Mouse (Mus musculus) megakaryocyte, embryonic 14.5 days (primary cell): ENCODE results near the gene Itpr1. TPM values are rescaled to one million over a fixed set of nuclear protein-coding genes. Genes with fewer than 3 reads are reported as not detected.

Source experiments
- H3K27me3 ChIP-seq: replicated peaks from 2 replicates; pipeline ENCODE3; 2012; ENCODE audit warnings: inconsistent platforms
- H3K36me3 ChIP-seq: replicated peaks from 2 replicates; pipeline ENCODE3; 2012; ENCODE audit warnings: low read length, inconsistent platforms, mixed read lengths
- H3K4me1 ChIP-seq: 2 replicates; pipeline ENCODE4 v1.6.1; 2012; ENCODE audit warnings: inconsistent platforms
- H3K4me3 ChIP-seq: replicated peaks from 2 replicates; pipeline ENCODE3; 2012; ENCODE audit warnings: moderate library complexity, mild to moderate bottlenecking, inconsistent platforms
- H3K9me3 ChIP-seq: 2 replicates; pipeline ENCODE4 v1.6.1; 2012; ENCODE audit warnings: inconsistent platforms
- FLI1 ChIP-seq: IDR thresholded peaks from 2 replicates; pipeline ENCODE4 v1.6.1; 2012; ENCODE audit warnings: low read length, inconsistent platforms, mixed read lengths
- GATA1 ChIP-seq: IDR thresholded peaks from 3 replicates; pipeline ENCODE4 v1.6.1; 2012; ENCODE audit warnings: mixed read lengths, low read length, inconsistent platforms, borderline replicate concordance
- polyA plus RNA-seq: library from polyadenylated mRNA; stranded (reverse); fragments of >175 nt; gene quantifications from 2 replicates; pipeline ENCODE4 v1.2.3, GENCODE M21; 2012; ENCODE audit warnings: low replicate concordance; ENCODE audit not compliant: insufficient read depth

Itpr1 gene
- polyA plus RNA-seq, 1 experiment = 8.3 TPM

DNA sequence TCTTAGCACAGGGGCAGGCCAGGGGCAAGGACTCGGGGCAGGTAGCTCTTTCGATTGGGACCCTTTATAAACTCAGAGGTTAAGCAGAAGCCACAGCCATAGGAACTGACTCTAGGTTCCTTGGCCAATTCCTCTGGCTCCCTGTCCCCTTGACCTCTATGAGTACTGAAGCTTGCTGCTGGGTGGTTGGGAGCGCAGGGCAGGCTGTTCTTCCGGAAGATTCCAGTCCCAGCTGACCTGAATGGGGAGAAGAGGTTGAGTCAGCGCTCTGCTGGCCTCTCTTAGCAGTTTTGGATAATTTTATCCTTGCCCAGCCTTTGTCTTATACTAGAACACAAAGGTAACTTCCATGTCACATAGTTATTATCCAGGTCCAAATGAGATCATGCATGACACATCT is 195.8 kb downstream of the Itpr1 start:
- H3K4me3 ChIP-seq = no peak overlapping the region
- H3K27me3 ChIP-seq = no peaks in the 10 kb centered on the region
- no peak for TF ChIP-seq FLI1
- no peak for TF ChIP-seq GATA1
- no peaks in the 10 kb centered on the region for H3K4me1 ChIP-seq
- no peaks in the 10 kb centered on the region for H3K9me3 ChIP-seq
- H3K36me3 ChIP-seq = peaks cover 99% of the 10 kb centered on the region

DNA sequence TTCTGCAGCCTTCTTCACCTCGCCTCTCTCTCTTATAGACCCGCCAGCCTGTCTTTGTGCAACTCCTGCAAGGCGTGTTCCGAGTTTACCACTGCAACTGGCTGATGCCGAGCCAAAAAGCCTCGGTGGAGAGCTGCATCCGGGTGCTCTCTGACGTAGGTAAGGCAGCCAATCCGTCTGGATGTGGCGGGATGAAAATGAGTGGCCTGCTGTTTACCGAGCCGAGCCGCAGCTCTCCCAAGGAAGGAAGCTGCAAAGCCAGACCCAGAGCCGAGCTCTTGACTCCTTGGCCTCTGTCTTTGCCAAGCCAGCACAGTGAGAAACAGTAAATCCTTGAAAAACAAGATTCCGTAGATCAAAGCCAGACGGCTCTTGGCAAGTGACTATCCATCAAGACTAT is 197.9 kb downstream of the Itpr1 start:
- Histone ChIP-seq H3K27me3 (no peaks in the 10 kb centered on the region), H3K36me3 (peaks cover 99% of the 10 kb centered on the region), H3K4me3 (no peak overlapping the region), H3K9me3 (no peaks in the 10 kb centered on the region), H3K4me1 (no peaks in the 10 kb centered on the region)
- no peak for TF ChIP-seq FLI1
- TF ChIP-seq GATA1 = no peak

DNA sequence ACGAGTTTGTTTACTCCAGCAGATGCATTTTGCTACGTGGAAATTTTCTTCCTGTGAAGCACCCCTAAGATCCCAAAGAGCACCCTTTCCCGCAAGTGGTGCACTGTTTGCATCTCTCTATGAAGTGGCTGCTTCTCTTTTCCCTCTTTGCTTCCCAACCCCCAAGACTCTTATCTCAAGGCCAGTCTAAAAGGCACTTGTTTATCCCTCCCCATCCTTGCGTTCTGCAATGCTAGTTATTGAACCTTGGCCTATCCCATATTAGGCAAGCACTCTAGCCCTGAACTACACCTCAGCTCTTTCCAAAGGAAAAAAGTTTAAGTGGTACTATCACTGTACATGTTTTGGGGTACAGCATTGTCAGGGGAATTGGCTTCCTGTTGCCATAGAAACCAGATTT is 198.3 kb downstream of the Itpr1 start:
- Histone ChIP-seq H3K27me3 (no peaks in the 10 kb centered on the region), H3K36me3 (peaks cover 99% of the 10 kb centered on the region), H3K4me3 (no peak overlapping the region), H3K9me3 (no peaks in the 10 kb centered on the region), H3K4me1 (no peaks in the 10 kb centered on the region)
- TF ChIP-seq FLI1 = no peak
- TF ChIP-seq GATA1 = no peak

DNA sequence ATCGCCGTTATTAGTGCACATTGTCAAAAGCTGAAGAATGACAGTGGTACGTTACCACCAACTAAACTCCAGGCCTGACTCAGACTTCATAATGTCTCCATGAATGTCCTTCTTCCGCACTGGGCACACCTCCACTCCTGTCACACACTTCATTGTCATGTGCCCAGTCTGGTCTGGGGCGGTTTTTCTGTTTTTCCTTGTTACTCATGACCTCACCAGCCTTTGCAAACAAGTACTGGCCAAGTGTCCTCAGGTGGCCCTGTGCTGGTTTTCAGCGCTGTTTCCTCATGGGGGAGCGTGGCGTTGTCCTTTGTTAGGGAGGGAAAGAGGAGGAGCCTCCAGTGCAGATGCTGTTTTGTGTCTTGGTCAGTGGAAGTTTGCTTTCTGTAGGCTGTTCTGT is 200.1 kb downstream of the Itpr1 start:
- Histone ChIP-seq H3K36me3 (peaks cover 99% of the 10 kb centered on the region), H3K9me3 (no peaks in the 10 kb centered on the region), H3K4me3 (no peak overlapping the region), H3K4me1 (no peaks in the 10 kb centered on the region), H3K27me3 (no peaks in the 10 kb centered on the region)
- TF ChIP-seq GATA1 (no peak), FLI1 (no peak)

DNA sequence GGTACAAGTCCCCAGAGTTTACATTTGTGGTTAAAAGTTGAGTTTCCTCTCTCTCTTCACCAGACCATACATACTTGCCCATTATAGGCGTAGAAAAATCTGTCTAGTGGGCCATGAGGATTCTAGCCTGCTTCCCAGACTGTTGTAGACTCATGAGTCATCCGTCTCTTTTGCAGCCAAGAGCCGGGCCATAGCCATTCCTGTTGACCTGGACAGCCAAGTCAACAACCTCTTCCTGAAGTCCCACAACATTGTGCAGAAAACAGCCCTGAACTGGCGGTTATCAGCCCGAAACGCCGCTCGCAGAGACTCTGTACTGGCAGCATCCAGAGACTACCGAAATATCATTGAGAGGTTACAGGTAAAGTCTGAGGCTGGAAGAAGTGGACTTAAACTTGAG is 200.7 kb downstream of the Itpr1 start:
- H3K36me3 ChIP-seq = peaks cover 99% of the 10 kb centered on the region
- no peaks in the 10 kb centered on the region for H3K4me1 ChIP-seq
- H3K9me3 ChIP-seq = no peaks in the 10 kb centered on the region
- H3K4me3 ChIP-seq = no peak overlapping the region
- TF ChIP-seq GATA1 = no peak
- no peaks in the 10 kb centered on the region for H3K27me3 ChIP-seq

DNA sequence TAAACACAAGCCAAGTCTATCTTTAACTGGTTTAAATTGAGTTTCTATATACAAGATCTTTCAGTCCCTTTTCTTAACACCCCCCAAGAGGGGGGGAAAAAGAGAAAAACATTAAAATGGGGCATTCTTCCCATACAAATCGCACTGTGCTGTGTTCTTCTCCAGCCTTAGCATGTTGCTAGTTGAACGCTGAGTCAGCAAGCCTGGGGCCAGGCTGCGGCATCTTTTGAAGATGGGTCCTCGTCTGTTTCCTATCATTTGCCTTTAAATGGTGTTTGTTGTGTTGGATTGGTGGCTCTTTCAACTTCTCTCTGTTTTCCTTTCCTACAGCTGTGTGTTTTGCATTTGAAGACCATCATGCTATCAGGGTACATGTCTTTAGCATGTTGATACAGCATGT is 203.0 kb downstream of the Itpr1 start:
- H3K27me3 ChIP-seq = no peaks in the 10 kb centered on the region

DNA sequence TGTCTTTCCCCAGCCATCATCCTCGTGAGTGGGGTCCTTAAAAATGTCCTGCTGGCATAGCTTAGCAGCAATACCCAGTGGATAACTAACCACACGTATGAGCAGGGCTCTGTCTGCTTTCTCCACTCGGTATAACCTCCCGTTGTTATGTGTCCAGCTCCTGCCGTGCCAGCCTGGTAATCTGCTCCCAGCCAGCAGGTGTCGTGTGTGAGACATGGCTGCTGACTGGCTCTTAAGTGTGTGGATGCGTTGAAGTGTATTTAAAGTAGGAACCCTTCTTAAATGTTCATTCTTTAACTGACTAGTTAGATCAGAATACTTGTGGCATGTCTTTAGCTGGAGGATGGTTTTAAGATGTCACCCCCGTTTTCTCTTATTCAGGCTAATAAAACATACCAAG is 204.6 kb downstream of the Itpr1 start:
- Histone ChIP-seq H3K36me3 (peaks cover 99% of the 10 kb centered on the region), H3K4me1 (no peaks in the 10 kb centered on the region), H3K27me3 (no peaks in the 10 kb centered on the region), H3K9me3 (no peaks in the 10 kb centered on the region), H3K4me3 (no peak overlapping the region)
- TF ChIP-seq FLI1 = no peak
- TF ChIP-seq GATA1 = no peak

More for the DNA sequence above, 203.0 kb downstream of the Itpr1 start:
- H3K9me3 ChIP-seq = no peaks in the 10 kb centered on the region
- TF ChIP-seq GATA1 (no peak), FLI1 (no peak)
- peaks cover 99% of the 10 kb centered on the region for H3K36me3 ChIP-seq
- no peaks in the 10 kb centered on the region for H3K4me1 ChIP-seq
- H3K4me3 ChIP-seq = no peak overlapping the region

GRCm38 (mm10) chr6:108418218-108418617 is 205.3 kb downstream of the Itpr1 start:
- Histone ChIP-seq H3K27me3 (no peaks in the 10 kb centered on the region), H3K36me3 (peaks cover 99% of the 10 kb centered on the region), H3K9me3 (no peaks in the 10 kb centered on the region), H3K4me3 (no peak overlapping the region), H3K4me1 (no peaks in the 10 kb centered on the region)
- TF ChIP-seq GATA1 = no peak
- no peak for TF ChIP-seq FLI1

DNA sequence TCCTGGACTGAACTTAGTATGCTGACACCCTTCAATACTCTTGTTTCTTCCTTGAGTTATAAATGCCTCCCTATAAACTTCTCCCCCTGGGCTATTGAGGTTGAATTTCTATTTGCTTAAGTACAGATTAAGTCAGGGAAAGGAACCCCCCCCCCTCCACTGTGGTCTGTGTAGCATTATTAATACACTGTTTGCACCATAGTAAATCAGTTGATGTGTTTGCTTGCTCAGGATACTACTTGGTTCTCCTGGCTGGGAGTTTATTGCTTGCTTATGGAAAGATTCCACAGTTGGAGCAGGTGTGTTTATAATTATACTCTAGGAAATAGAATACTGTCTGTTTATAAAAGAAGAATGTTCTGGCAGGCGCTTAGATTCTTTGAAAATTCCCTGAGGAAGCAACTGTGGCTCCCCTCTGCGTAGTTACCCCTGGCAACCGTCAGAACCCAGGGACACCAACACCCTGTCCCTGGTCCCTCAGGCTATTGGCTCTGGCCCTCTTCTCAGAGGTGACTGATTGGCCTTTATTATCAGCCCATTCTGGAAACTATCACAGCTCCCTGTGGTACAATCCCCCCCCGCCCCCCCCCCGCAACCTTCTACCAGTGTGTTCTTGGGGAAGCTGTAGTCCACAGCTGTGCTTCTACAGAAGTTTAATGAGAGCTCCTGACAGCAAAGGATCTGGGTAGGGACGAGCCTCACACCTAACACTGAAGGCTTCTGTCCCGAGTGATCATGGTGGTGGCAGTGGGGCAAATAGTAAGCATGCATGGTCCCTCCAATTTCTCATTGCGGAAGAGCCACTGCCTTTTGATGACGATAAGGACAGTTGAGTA is 212.1 kb downstream of the Itpr1 start:
- Histone ChIP-seq H3K36me3 (peaks cover 63% of the 10 kb centered on the region), H3K27me3 (no peaks in the 10 kb centered on the region), H3K4me1 (peaks cover 26% of the 10 kb centered on the region), H3K9me3 (no peaks in the 10 kb centered on the region), H3K4me3 (no peak overlapping the region)
- no peak for TF ChIP-seq FLI1
- TF ChIP-seq GATA1 = no peak

DNA sequence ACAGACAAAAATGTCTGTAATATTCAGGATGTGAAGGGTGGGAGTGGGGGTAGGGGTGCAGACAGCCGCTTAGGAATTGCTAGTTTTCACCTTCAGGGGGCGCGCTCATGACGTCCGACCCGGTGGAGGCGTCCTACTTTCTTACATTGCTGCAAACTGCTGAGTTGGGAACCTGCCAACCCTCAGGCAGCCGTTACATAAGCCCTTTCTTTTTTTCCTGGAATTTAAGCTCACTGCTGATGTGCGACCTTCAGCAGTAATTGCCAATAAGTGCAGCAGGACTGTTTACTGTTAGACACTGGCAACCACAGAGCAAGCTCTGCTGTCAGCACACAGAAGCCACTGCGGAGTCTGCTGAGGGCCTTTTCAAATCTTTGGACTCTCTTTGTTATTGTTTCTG is 213.9 kb downstream of the Itpr1 start:
- Histone ChIP-seq H3K4me3 (peak overlapping the region; percentile 48), H3K36me3 (peaks cover 61% of the 10 kb centered on the region), H3K27me3 (no peaks in the 10 kb centered on the region), H3K9me3 (no peaks in the 10 kb centered on the region), H3K4me1 (peaks cover 27% of the 10 kb centered on the region)
- TF ChIP-seq FLI1 (no peak), GATA1 (no peak)
